Mouse (Mus musculus) gastrocnemius, adult 18-20 months (tissue): Measurements from ENCODE around the gene Nipa2. TPM values are rescaled to one million over a fixed set of nuclear protein-coding genes. Genes with fewer than 3 reads are reported as not detected.

ENCODE experiments used
- DNase-seq: peaks from one replicate; pipeline ENCODE4 v3.0.0; 2021; ENCODE audit warnings: low spot score
- long read RNA-seq, 2 experiments: library from polyadenylated mRNA; stranded (forward); transcript quantifications; one replicate each; pipeline ENCODE4 v2.0.0; 2021
- total RNA-seq, 2 experiments: library from RNA; stranded (reverse); gene quantifications; 2 replicates each; pipeline ENCODE4 v1.2.3; 2021

The Nipa2 gene
- 10 to 100 TPM; 29.9 to 33.5 TPM for total RNA-seq
- long read RNA-seq, experiment 1, transcript Nipa2-201 (7 exons, 3,197 nt): major isoform, 29 of 35 reads
- long read RNA-seq, experiment 1, partial matches to known transcripts: 1 of 35 reads
- long read RNA-seq, experiment 1, other reads (novel, unspliced or antisense): 3 of 35 reads
- long read RNA-seq, experiment 2, transcript Nipa2-201 (7 exons, 3,197 nt): major isoform, 18 of 24 reads
- long read RNA-seq, experiment 2, partial matches to known transcripts: 0 of 24 reads
- long read RNA-seq, experiment 2, other reads (novel, unspliced or antisense): 3 of 24 reads

- DNase-seq: peak; percentile 90
These were observed at the start of gene Nipa2 for GRCm38 (mm10) chr7:55962004-55962908. Gene Nipa2, minus strand, starts transcription at chr7:55962476.

GRCm38 (mm10) chr7:56011018-56011333, 48.7 kb upstream of the Nipa2 start:
- DNase-seq: no peak

GRCm38 (mm10) chr7:56010318-56011017, 48.2 kb upstream of the Nipa2 start:
- no peak for DNase-seq

GRCm38 (mm10) chr7:55998997-55999396, 36.7 kb upstream of the Nipa2 start:
- DNase-seq: no peak

- DNase-seq: no peak
These were observed 32.7 kb upstream of the Nipa2 start for GRCm38 (mm10) chr7:55995013-55995412.

GRCm38 (mm10) chr7:55991858-55992257, 29.6 kb upstream of the Nipa2 start:
- DNase-seq: no peak

- no peak for DNase-seq
These were observed 28.9 kb upstream of the Nipa2 start for GRCm38 (mm10) chr7:55991129-55991528.

GRCm38 (mm10) chr7:55986526-55987214, 24.4 kb upstream of the Nipa2 start:
- peak; percentile 72 for DNase-seq

GRCm38 (mm10) chr7:55984754-55985153, 22.5 kb upstream of the Nipa2 start:
- DNase-seq: no peak

- DNase-seq: no peak
These were observed 20.8 kb upstream of the Nipa2 start for GRCm38 (mm10) chr7:55983107-55983506.

- DNase-seq: no peak
These were observed 19.9 kb upstream of the Nipa2 start for GRCm38 (mm10) chr7:55982010-55982700.

GRCm38 (mm10) chr7:55981511-55981910, 19.2 kb upstream of the Nipa2 start:
- DNase-seq: no peak

- no peak for DNase-seq
These were observed 12.2 kb upstream of the Nipa2 start for GRCm38 (mm10) chr7:55974429-55974828.

- DNase-seq: no peak
These were observed 7.1 kb upstream of the Nipa2 start for GRCm38 (mm10) chr7:55969415-55969814.

- DNase-seq: peak; percentile 14
These were observed 6.1 kb upstream of the Nipa2 start for GRCm38 (mm10) chr7:55968258-55968901.

- DNase-seq: no peak
These were observed 4.7 kb upstream of the Nipa2 start for GRCm38 (mm10) chr7:55966866-55967460.

- DNase-seq: no peak
These were observed 1.8 kb downstream of the Nipa2 start for GRCm38 (mm10) chr7:55960506-55960905.

- DNase-seq: no peak
These were observed 2.5 kb downstream of the Nipa2 start for GRCm38 (mm10) chr7:55959801-55960200.

- no peak for DNase-seq
These were observed 4.4 kb downstream of the Nipa2 start for GRCm38 (mm10) chr7:55957916-55958315.

- DNase-seq: no peak
These were observed 5.1 kb downstream of the Nipa2 start for GRCm38 (mm10) chr7:55957178-55957577.
